In genomic region chr1:133815747-133816491, GRCm38 (mm10) we compare ENCODE assay signal across 11 mouse cellular contexts. TPM values are rescaled to one million over a fixed set of nuclear protein-coding genes. Genes with fewer than 3 reads are reported as not detected.
DNase-seq lines count a peak whose midpoint lies in the region; ATAC-seq and TF ChIP-seq lines count a peak whose summit lies in the region.
"Had no signal": no experiment of that assay in that cellular context is flagged by ENCODE, and none has a peak within 500 bp of the region (broad histone marks: within the 10 kb centered on the region; RNA-seq: fewer than 3 reads in every experiment).

No protein-coding gene starts in this region.

- no peak for TF ChIP-seq CTCF in heart, postnatal 0 days (IDR thresholded peaks at IDR 0.05; ENCODE audit: low read depth)

- no peak overlapping the region for H3K4me3 ChIP-seq in heart, postnatal 0 days (ENCODE audit: low read depth, low read length)
- peak overlapping the region; percentile 82 for H3K4me3 ChIP-seq in megakaryocyte, embryonic 14.5 days (replicated peaks)
- H3K4me3 ChIP-seq in forebrain, embryonic 12.5 days (replicated peaks): no peak overlapping the region
- no peak overlapping the region for H3K4me3 ChIP-seq in limb, embryonic 10.5 days
- H3K4me3 ChIP-seq: lung, embryonic 15.5 days had no signal

- no peak overlapping the region for H3K9ac ChIP-seq in heart, postnatal 0 days (replicated peaks; ENCODE audit: low read depth, low read length)
- H3K9ac ChIP-seq in forebrain, embryonic 12.5 days: no peak overlapping the region
- H3K9ac ChIP-seq: lung, embryonic 15.5 days had no signal

- no peaks in the 10 kb centered on the region; the same call in 1 of the 2 replicates for H3K4me1 ChIP-seq in heart, postnatal 0 days (ENCODE audit: control insufficient read depth, insufficient read depth)
- H3K4me1 ChIP-seq in megakaryocyte, embryonic 14.5 days: peaks cover 81% of the 10 kb centered on the region
- no peaks in the 10 kb centered on the region for H3K4me1 ChIP-seq in forebrain, embryonic 12.5 days
- H3K4me1 ChIP-seq in limb, embryonic 10.5 days: peaks cover 10% of the 10 kb centered on the region

- H3K27ac ChIP-seq in heart, postnatal 0 days (ENCODE audit: low read depth): peak overlapping the region; percentile 4; the same call in 1 of the 2 replicates
- no peak overlapping the region for H3K27ac ChIP-seq in forebrain, embryonic 12.5 days
- no peak overlapping the region for H3K27ac ChIP-seq in limb, embryonic 10.5 days
- H3K27ac ChIP-seq: lung, embryonic 15.5 days had no signal

- no peaks in the 10 kb centered on the region for H3K36me3 ChIP-seq in heart, postnatal 0 days (replicated peaks; ENCODE audit: control insufficient read depth, insufficient read depth, low read length)
- no peaks in the 10 kb centered on the region for H3K36me3 ChIP-seq in megakaryocyte, embryonic 14.5 days (replicated peaks; ENCODE audit: low read length)
- no peaks in the 10 kb centered on the region for H3K36me3 ChIP-seq in forebrain, embryonic 12.5 days (replicated peaks)
- H3K36me3 ChIP-seq in limb, embryonic 10.5 days: no peaks in the 10 kb centered on the region
- H3K36me3 ChIP-seq: lung, embryonic 15.5 days had no signal

- DNase-seq in heart, postnatal 0 days (ENCODE audit: low spot score): peak; percentile 53
- DNase-seq in heart, adult 8-10 months (ENCODE audit: low spot score): no peak
- DNase-seq in CD4-positive, CD25-positive, alpha-beta regulatory T cell, adult 2 months (ENCODE audit: low read depth, low spot score): peak; percentile 86
- peak; percentile 66 for DNase-seq in c-Kit-positive CD71-positive TER-119-negative erythroid progenitor cells, embryonic 14.5 days (ENCODE audit: low read depth)
- DNase-seq in cerebellum, postnatal 36 days: no peak
- no peak for DNase-seq in limb, embryonic 10.5 days (ENCODE audit: low spot score)
- DNase-seq: kidney, postnatal 10 days; retina, postnatal 1 day had no signal

- H3K27me3 ChIP-seq in heart, postnatal 0 days (ENCODE audit: control insufficient read depth, insufficient read depth, low read length): no peaks in the 10 kb centered on the region
- H3K27me3 ChIP-seq in megakaryocyte, embryonic 14.5 days (replicated peaks): peaks cover 44% of the 10 kb centered on the region
- H3K27me3 ChIP-seq in forebrain, embryonic 12.5 days: 0 out of 2 replicates have a peak, but pooled peaks cover 3% of the 10 kb centered on the region
- peaks cover 16% of the 10 kb centered on the region for H3K27me3 ChIP-seq in limb, embryonic 10.5 days (ENCODE audit: low read depth, poor library complexity, severe bottlenecking)
- H3K27me3 ChIP-seq: lung, embryonic 15.5 days had no signal

- 32% methylated on average over 12 of the region's 12 CpGs for WGBS in heart, postnatal 0 days
- 83% methylated on average over 12 of the region's 12 CpGs for WGBS in forebrain, embryonic 12.5 days
- WGBS in limb, embryonic 10.5 days: 76% methylated on average over 12 of the region's 12 CpGs

- no peaks in the 10 kb centered on the region for H3K9me3 ChIP-seq in heart, postnatal 0 days (replicated peaks; ENCODE audit: control insufficient read depth, low read length)
- H3K9me3 ChIP-seq in megakaryocyte, embryonic 14.5 days: no peaks in the 10 kb centered on the region
- no peaks in the 10 kb centered on the region for H3K9me3 ChIP-seq in forebrain, embryonic 12.5 days
- H3K9me3 ChIP-seq in limb, embryonic 10.5 days (replicated peaks): no peaks in the 10 kb centered on the region
- H3K9me3 ChIP-seq: lung, embryonic 15.5 days had no signal

- no peak overlapping the region for H3K4me2 ChIP-seq in heart, postnatal 0 days (ENCODE audit: low read depth, low read length)
- H3K4me2 ChIP-seq in forebrain, embryonic 12.5 days: no peak overlapping the region
- H3K4me2 ChIP-seq: lung, embryonic 15.5 days had no signal

- peak; percentile 60 for ATAC-seq in heart, postnatal 0 days (ENCODE audit: insufficient read depth, low read depth)
- no peak for ATAC-seq in forebrain, embryonic 12.5 days (ENCODE audit: low FRiP score)

- no peak for TF ChIP-seq EP300 in heart, postnatal 0 days (IDR thresholded peaks at IDR 0.05; ENCODE audit: low read depth)

RNA-seq across cellular contexts. Expression of gene Atp2b4, which starts 15.1 kb away (rescaled TPM):
- 27.8 and 34.5 TPM in 2 replicates for total RNA-seq in heart, postnatal 0 days (2014; rRNA removed; ENCODE audit: low replicate concordance)
- 3.9 and 5.0 TPM in 2 replicates for polyA plus RNA-seq in heart, postnatal 0 days (2015; fragmentation: Nextera tagmentation; extraction: Ambion mirVana)
- total RNA-seq in heart, adult 8-10 months (2022): 10 to 100 TPM; 15.9 to 20.8 (median 18.8) TPM
- 3.9 TPM in 1 of 2 replicates, not detected in the other for polyA plus RNA-seq in megakaryocyte, embryonic 14.5 days (2012; ENCODE audit: insufficient read depth, low replicate concordance)
- polyA plus RNA-seq in forebrain, embryonic 12.5 days (2016; fragmentation: Nextera tagmentation; extraction: Ambion mirVana): 8.5 and 9.2 TPM in 2 replicates
- polyA plus RNA-seq in limb, embryonic 10.5 days (2016; fragmentation: Nextera tagmentation; extraction: Ambion mirVana): 2.5 and 3.5 TPM in 2 replicates

Comparison
In these comparisons a context has a peak if more than half of its experiments do, and no peak if none do; other contexts are left out.
1. DNase-seq: peak in heart, postnatal 0 days (single experiment), CD4-positive, CD25-positive, alpha-beta regulatory T cell, adult 2 months (single experiment) and c-Kit-positive CD71-positive TER-119-negative erythroid progenitor cells, embryonic 14.5 days (single experiment); none in heart, adult 8-10 months (single experiment), cerebellum, postnatal 36 days (0 of 2) and limb, embryonic 10.5 days (single experiment).